ENCODE assay signal across 8 mouse cellular contexts in genomic region chr5:144162813-144163517, GRCm38 (mm10). TPM values are rescaled to one million over a fixed set of nuclear protein-coding genes. Genes with fewer than 3 reads are reported as not detected.
DNase-seq lines count a peak whose midpoint lies in the region; ATAC-seq lines count a peak whose summit lies in the region.

No protein-coding gene starts in this region.

- peaks cover 75% of the 10 kb centered on the region for H3K36me3 ChIP-seq in hindbrain, embryonic 13.5 days
- H3K36me3 ChIP-seq in heart, embryonic 12.5 days, result peaks cover 34% of the 10 kb centered on the region

- no peaks in the 10 kb centered on the region for H3K9me3 ChIP-seq in hindbrain, embryonic 13.5 days
- no peaks in the 10 kb centered on the region for H3K9me3 ChIP-seq in heart, embryonic 12.5 days (replicated peaks)

- ATAC-seq in hindbrain, embryonic 13.5 days (ENCODE audit: low FRiP score), result no peak
- ATAC-seq in heart, embryonic 12.5 days (ENCODE audit: insufficient number of reproducible peaks, low FRiP score), result no peak

- no peak overlapping the region for H3K9ac ChIP-seq in hindbrain, embryonic 13.5 days
- no peak overlapping the region for H3K9ac ChIP-seq in heart, embryonic 12.5 days

- 83% methylated on average over 10 of the region's 10 CpGs for WGBS in hindbrain, embryonic 13.5 days
- 81% methylated on average over 10 of the region's 10 CpGs for WGBS in heart, embryonic 12.5 days

- no peak overlapping the region for H3K4me2 ChIP-seq in hindbrain, embryonic 13.5 days
- H3K4me2 ChIP-seq in heart, embryonic 12.5 days, result no peak overlapping the region

- H3K27ac ChIP-seq in hindbrain, embryonic 13.5 days, result no peak overlapping the region
- H3K27ac ChIP-seq in heart, embryonic 12.5 days (ENCODE audit: poor library complexity, severe bottlenecking), result no peak overlapping the region

- peaks cover 3% of the 10 kb centered on the region; the same call in 1 of the 2 replicates for H3K4me1 ChIP-seq in hindbrain, embryonic 13.5 days (replicated peaks)
- peaks cover 21% of the 10 kb centered on the region for H3K4me1 ChIP-seq in heart, embryonic 12.5 days (replicated peaks)

- H3K4me3 ChIP-seq in hindbrain, embryonic 13.5 days, result no peak overlapping the region
- H3K4me3 ChIP-seq in heart, embryonic 12.5 days, result no peak overlapping the region

- no peaks in the 10 kb centered on the region for H3K27me3 ChIP-seq in hindbrain, embryonic 13.5 days
- no peaks in the 10 kb centered on the region for H3K27me3 ChIP-seq in heart, embryonic 12.5 days (replicated peaks)

- peak; percentile 30 for DNase-seq in retina, postnatal 1 day
- no peak for DNase-seq in retina, embryonic 14.5 days (ENCODE audit: low spot score)
- DNase-seq in cerebellum, adult 9-11 months, result peak; percentile 82
- DNase-seq in kidney, postnatal 14 days, result peak; percentile 87
- DNase-seq in thymus, postnatal 4 days, result peak; percentile 26
- DNase-seq in gastrocnemius, postnatal 4 days (ENCODE audit: low spot score in 2 of 2), result no peak

RNA-seq across cellular contexts. Expression of gene Bhlha15, which starts 27.1 kb away (rescaled TPM):
- not detected for total RNA-seq in gastrocnemius, postnatal 4 days (2021)
- polyA plus RNA-seq in hindbrain, embryonic 13.5 days (2015; fragmentation: Nextera tagmentation; extraction: Ambion mirVana), result 0.14 and 0.17 TPM in 2 replicates
- 0.26 and 0.46 TPM in 2 replicates for polyA plus RNA-seq in heart, embryonic 12.5 days (2016; fragmentation: Nextera tagmentation; extraction: Ambion mirVana)

Comparison
In these comparisons a context has a peak if more than half of its experiments do, and no peak if none do; other contexts are left out.
1. DNase-seq: peak in retina, postnatal 1 day (single experiment), cerebellum, adult 9-11 months (single experiment), kidney, postnatal 14 days (single experiment) and thymus, postnatal 4 days (single experiment); none in retina, embryonic 14.5 days (single experiment) and gastrocnemius, postnatal 4 days (0 of 2).